Mouse (Mus musculus) heart, adult 8-10 months (tissue): Measurements from ENCODE around the gene Nosip. TPM values are rescaled to one million over a fixed set of nuclear protein-coding genes. Genes with fewer than 3 reads are reported as not detected.
"Not testable (repeated sequence)": the region's sequence is repeated elsewhere in the genome, so short reads cannot be mapped to it uniquely, and the experiment has no call there.

Experiments used
- DNase-seq: peaks from one replicate; pipeline ENCODE4 v3.0.0; 2022; ENCODE audit warnings: low spot score
- total RNA-seq, 4 experiments: library from RNA; stranded (reverse); gene quantifications; 2 replicates each; pipeline ENCODE4 v1.2.4; 2022

Gene Nosip
- 10 to 100 TPM; 30.6 to 33.8 (median 32.7) TPM for total RNA-seq

- DNase-seq = peak; percentile 98
These were observed at the start of gene Nosip, which contains the start of gene Prrg2 for GRCm38 (mm10) chr7:45062239-45062835. Gene Nosip, plus strand, starts transcription at chr7:45062429. Gene Prrg2, minus strand, starts transcription at chr7:45062677.

DNA sequence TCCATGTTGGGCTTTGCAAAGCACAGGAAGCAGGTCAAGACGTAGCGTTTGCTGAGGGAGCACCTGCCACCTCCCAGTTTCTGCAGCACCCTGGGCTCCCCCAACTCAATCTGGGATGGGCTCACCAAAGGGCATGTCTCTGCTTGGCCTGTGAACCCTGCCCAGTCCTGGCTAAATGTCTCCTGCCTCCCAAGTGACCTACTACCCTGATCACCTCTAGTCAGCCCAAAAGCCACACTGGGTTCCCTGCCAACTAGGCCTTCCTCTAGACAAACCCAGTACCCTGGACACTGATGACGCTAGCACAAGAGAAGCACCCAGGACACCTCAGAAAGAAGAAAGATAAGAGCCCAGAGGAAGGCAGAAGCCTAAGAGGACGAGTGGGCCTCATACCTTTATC lies 49.4 kb upstream of the Nosip start:
- DNase-seq = no peak

DNA sequence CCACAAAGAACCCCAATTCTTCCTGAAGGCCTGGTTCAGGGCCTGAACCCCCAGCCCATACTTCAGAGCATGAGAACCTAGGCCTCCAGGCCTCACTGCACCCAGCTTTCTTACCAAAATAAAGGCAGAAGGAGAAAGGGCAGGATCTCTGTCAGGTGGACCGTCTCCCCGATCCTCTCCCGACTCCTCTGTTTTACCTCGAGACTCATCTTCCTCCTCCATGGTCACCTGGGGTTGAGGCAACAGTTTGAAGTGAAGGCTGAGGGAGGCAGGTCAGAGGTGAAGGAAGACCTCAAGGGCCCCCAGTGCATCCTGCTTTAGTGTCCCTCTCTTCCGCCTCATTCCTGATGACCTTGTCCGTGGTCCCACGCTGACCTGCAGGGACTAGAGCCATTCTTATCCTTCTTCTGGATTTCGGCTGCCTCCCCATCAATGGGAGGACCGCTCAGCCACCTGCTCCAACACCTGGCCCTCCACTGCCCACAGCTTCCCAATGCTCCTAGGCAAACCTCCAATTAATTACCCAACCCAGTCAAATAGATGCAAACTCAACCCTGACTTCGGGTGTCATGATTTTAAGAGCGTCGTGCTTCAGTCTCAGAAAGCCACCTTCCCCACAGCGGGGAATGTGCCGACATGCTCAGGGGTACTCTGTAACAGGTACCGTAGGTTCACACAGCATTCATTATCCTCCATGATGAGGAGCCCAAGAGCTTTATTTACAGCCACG lies 48.7 kb upstream of the Nosip start:
- DNase-seq = no peak

DNA sequence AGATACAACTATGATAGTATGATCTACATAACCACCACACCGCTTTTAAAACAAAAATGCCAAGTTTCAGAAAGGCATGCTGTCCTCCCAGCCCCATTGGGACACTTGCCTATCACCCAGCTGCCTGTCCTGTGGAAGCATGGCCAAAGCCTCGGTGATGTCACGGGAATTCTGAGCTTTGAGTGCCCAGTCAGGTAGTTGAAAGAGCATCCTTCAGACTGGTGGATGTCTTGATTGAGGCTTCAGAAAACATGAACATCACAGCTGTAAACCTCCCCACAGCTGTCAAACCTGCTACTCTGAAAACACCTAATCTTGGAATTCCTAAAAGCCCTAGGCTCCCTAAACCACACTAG lies 48.2 kb upstream of the Nosip start:
- no peak for DNase-seq

DNA sequence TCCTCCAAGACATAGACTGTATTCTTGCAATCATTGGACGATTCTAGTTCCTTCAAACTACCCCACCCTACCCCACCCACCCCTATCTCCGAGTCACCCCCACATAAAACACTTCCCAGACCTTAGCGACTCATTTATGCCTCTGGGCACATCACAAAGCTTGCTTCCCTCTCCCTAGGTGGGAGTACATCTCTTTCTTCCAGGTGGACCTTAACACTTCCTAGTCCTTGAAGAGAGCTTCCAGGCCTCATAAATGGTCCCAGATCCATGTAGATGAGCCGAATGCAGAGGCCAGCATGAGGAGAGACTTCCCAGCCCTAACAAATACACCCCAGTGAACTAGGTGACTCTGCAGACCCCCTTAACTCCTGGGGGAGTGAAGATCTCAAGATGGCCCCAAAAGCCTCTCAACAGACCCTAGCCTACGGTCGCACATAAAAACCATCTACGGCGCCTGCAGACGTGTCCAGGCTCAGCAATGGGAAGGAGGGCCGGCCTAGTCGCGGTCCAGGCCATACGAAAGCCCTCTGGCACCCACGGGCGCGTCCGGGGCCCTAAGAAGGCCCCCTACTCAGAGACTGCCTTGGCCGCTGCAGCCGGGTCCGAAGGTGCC lies 46.8 kb upstream of the Nosip start:
- DNase-seq = no peak

DNA sequence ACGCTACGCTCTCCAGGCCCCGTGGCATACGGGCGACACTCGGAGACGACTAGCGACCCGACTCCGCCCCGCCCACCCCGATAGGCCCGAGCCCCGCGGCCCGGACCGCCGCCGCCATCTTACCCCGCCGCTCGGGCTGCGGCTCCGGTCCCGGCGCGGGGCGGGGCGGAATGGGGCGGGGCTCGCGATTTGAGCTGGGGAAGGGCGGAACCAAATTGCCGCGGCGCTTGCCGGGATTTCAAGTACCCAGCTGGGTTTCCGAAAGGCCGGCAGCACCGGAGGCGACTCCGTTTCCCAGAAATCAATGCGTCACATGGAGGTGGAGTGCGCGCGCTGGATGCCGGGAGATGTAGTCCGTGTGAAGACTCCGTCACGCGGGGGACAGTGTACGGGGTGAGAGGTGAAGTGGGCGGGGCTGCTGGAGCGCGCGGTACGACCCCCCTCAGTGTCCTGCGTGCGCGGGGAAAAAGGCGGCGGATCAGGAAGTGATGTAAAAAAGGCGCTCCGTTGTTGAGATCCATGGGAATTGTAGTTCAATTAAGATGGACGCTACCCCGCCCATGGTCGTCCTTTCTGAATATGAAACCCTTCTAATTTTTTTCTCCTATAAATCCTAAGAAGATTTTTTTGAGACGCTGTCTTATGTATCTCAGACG lies 46.1 kb upstream of the Nosip start, which contains the start of gene Scaf1:
TSS of gene Scaf1 (minus strand) at position 407 of the 656 bp plus-strand sequence.
- peak; percentile 99 for DNase-seq

DNA sequence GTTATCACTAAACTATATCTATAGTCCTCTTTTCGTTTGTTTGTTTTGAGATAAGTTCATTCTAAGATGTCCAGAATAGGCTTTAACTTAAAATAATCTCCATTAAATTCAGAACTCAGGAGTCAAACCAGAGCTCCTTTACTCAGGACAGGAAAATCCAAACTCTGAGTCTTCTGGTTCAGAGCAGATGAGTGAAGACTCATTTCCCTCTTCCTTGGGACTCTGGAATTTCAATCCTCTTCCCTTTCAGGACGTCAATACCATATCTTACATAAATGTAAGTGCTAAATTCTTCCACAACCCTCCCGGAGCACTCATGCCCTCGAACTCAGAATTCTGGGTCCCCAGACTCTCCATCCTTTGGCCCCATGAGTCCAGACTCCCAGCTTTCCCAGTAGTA lies 45.5 kb upstream of the Nosip start:
- no peak for DNase-seq

DNA sequence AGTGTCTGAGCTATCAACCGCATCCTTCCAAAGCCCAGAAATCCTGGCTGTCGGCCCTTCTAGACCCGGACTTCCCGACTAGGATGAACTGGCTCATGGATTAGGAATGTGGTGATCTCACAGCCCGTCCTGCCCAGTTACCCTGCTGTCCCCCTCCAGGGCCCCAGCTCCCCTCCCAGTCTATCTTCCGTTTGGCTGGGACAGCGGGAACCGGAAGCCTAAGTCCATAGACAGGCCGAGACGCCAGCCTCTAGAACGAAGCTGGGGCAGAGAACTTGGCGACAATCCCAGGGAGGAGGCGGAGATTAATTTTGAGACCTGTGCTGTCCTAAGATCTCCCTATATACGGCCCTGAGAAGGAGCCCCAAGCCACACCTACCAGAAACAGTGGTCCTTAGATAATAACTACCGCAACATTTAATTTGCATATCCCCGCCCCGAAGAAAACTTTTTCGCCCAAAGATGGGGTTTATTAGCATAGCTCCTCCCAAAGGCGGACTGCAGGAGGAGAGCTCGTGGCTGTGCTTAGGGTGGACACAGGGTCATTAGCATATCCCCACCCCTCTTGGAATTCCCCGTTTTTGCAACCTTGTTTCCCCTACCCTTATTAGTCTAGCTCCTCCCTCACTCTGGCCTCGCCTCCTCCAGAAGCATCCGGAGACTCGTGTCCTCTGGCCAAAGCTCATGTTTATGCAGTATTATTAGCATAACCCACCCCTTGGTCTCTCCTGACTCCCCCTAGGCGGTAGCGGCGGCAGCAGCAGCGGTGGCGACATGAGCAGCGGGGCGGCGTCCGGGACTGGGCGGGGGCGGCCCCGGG lies 44.8 kb upstream of the Nosip start, which contains the start of gene Rras:
TSS of gene Rras (plus strand) at position 720 of the 820 bp plus-strand sequence.
- DNase-seq = peak; percentile 99

DNA sequence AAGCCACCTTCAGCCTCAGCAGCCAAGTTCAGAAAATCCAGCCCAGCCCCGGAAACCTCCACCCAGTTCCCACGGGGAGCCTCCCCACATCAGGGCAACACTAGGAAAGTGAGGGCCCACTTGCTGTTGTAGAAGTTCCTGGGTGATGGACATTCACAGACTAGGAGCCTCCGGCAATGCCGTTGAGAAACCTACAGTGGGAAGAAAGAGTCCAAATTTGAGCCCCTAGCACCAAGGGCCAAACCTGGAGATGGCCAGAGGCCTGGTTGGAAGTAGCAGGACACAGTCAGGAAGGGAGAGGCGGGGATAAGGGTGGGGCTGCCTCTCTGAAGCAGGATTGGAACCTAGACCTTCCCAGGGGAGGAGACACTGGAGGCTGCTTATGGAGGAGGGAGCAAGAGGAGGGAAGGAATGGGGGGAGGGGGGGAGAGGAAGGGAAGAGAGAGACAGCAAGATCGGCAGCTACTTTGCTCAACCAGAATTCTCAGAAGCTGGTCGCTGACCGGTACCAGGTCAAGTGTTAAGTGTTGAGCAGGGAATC lies 43.1 kb upstream of the Nosip start:
- DNase-seq = peak; percentile 91

GRCm38 (mm10) chr7:45020225-45020624 lies 42.0 kb upstream of the Nosip start:
- DNase-seq = no peak

DNA sequence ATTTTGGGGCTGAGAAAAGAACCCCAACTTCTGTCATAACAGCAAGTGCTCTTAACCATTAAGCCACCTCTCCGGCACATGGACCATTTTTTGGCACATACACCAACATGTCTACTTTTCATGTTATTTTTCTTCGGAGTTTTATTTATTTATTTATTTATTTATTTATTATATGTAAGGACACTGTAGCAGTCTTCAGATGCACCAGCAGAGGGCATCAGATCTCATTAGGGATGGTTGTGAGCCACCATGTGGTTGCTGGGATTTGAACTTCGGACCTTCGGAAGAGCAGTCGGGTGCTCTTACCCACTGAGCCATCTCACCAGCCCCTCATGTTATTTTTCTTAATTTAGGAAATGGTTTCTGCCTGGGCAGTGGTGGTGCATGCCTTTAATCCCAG lies 38.5 kb upstream of the Nosip start:
- DNase-seq = not testable (repeated sequence)

DNA sequence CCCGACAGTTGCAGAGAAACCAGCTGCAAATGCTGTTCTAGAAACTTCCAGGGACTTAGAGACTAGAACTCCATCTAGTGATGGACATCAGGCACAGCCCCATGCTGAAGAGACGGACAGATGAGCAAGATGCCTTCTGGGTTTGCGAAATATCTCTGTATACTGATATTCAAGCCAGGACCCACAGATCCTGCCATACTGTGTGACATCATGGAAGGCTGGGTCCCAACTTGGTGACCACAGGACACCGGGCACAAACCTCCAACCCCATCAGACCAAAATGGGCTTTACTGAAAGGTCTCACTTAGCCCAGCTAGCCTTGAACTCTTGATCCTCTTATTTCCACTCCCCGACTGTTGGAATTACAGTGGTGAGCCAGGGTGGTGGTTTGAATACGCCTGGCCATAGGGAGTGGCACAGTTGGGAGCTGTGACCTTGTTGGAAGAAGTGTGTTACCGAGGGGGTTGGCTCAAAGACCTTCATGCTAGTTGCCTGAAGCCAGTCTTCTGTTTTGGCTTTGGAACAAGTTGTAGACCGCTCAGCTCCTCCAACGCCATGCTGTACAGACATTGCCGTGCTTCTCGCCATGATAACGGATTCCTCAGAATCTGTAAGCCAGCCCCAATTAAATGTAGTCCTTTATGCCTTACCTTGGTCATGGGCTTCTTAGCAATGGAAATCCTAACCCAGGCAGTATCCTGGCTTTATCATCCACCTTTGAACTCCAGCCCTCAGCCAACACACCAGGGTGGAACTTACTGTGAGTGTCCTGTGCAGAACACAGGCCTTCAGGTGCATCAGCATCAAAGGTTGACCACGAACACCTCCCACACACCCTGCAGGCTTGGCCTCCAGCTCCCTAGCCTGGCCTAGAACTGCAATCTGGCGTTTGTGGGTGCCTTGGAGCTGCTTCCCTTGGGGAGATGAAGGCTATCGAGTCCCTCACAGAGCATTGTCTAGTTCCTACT lies 37.7 kb upstream of the Nosip start:
- DNase-seq = no peak

DNA sequence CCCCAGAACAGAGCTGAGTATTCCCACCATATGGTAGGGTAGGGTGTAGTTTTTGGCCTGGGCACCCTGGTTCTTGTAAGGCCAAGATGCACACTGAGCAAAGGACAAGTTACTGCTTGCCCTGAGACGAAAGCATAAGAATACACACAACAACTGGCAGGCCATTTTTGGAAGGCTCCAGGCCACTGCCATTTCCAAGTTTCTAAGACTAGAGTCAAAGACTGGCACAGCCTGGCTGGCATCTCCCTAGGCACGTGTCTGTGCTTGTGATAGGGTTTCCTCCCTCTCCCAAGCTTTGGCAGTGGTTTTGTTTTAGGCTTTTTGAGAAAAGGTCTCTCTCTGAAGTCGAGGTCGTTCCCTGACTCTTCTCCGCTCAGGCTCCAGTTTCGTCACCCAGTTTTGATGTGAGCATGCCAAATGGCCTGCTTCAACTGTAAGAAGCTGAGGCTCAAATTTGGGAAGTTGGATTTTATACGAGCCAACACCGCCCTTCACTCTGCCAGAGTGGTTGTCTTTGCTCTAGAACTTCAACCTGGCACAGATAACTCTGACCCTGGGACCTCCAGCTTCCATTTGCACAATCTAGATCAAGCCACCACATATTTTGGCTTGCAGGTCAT lies 36.5 kb upstream of the Nosip start:
- no peak for DNase-seq

DNA sequence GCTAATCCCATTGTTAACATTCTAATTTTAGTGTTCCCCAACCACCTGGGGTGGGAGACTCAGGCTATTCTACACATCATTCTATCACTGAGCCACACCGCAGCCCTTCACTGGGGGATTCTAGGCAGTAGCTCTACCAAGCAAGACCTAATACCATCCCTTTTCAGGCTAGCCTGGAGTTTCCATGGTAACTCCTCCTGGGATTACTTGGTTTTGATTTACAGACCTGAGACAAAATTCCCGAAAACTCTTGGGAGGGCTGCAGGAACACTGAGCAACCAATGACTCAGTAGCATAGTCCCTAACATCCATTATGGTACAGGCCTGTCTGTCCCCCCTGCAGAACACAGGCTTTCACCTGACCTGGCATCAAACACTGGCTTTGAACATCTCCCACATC lies 36.0 kb upstream of the Nosip start:
- DNase-seq = no peak

DNA sequence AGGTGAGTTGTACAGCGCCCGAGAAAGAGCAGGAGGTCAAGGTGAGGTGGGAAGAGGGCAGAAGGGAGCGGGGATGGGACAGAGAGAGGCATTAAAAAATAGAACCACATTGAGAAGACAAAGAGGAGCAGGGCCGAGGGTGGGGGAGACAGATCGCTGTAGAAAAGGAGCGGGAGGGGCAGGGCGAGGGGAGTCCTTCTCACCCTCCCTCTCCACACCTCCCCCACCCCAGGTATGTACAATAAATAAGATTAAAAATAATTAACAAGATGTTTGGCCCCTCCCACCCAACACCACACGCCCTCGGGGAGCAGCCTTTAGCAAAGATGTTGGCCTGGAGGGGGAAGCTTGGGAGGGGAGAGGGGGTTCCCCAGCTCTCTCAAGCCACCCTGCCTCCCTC lies 34.5 kb upstream of the Nosip start:
- no peak for DNase-seq

DNA sequence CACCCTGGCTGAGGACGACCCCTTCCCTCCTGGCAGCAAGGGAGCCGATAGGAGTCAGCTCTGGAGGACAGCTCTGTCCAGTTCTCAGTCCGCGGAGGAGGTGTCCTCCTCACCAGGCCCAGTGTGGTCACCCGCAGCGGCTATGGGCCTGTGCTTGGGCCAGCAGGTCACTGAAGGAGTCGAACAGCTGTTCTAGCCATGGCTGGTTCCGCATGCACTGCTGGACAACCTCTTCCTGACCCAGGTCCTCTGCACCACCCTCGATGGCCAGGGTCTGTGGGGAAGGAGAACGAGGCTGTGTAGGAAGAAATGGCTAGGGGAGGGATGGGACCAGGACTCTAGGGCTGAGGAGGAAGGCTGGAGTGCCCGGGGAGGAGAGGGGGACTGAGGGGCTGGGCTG lies 33.9 kb upstream of the Nosip start:
- no peak for DNase-seq

DNA sequence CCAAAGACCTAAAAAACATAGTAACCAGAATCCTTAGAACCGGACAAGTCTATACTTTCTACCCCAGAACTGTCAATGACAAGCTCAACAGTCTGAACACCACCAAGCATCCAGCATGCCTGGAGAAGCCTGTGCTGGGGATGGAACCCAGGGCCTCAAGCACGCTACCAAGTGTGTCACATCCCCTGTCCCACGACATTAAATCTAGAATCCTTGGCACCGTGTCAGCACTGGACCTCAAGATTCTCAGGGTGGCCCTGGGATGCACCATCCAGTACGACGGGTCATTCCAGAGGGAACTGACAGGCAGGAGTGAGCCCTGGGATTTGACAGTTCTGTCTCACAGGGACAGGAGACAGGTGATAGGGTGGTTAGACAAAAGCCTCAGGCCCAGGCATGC lies 32.2 kb upstream of the Nosip start:
- no peak for DNase-seq

DNA sequence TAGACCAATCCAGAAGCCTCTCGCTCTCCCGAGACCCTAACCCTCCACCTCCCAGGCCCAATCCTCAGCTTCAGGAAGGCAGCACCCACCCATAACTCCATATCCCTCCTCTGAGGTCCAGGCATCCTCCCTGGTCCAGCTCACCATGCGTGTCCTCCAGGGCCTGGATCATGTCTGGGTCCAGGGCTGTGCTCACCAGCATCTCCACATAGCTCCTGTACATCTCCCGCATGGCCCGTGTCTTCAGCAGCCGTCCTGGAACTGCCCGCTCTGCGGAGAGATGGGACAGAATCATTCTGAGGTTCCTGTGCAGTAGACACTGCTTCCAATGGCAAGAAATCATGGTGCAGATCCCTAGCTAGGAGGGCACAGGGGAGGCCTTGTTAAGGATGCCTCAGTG lies 31.4 kb upstream of the Nosip start:
- DNase-seq = no peak

- no peak for DNase-seq
These were observed 28.4 kb upstream of the Nosip start for GRCm38 (mm10) chr7:45033722-45034359.
